Mouse (Mus musculus): ENCODE measurements around the gene Rbmy.
"Not testable (repeated sequence)": the region's sequence is repeated elsewhere in the genome, so short reads cannot be mapped to it uniquely, and the experiment has no call there.

Rbmy gene

GRCm38 (mm10) chrY:2830380-2830779, at the start of gene Rbmy, which contains the start of gene Gm10256:
Gene Rbmy (plus strand): TSS chrY:2830680.
Gene Gm10256 (plus strand): TSS chrY:2830699.
- DNase-seq (ENCODE audit: low spot score in 2 of 2): not testable (repeated sequence)

DNA sequence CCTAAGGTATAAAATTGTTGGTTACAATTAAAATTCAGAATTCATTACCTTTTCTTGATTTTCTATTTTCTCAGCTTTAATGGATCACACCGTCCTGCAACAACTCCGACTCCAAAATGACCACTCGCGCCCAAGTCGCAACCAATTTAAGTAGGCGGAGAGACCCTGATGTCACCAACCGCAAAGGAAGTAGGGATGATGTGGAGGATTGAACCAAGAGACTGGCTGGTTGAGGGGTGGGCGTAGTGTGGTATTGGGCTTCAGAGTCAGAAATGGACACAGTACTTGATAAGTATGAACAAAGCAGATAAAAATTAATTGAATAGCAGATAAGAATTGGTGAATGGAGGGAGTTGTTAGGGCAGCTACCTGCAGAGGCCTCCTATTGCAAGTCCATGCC, 34.4 kb upstream of the Rbmy start, which contains the start of gene Gm4064:
Gene Gm4064 (minus strand): TSS at position 101 of the 400 bp plus-strand sequence.
- not testable (repeated sequence) for DNase-seq (ENCODE audit: low spot score in 2 of 2)
